Mouse (Mus musculus): Measurements from ENCODE around the gene Tmem150a.

DNA sequence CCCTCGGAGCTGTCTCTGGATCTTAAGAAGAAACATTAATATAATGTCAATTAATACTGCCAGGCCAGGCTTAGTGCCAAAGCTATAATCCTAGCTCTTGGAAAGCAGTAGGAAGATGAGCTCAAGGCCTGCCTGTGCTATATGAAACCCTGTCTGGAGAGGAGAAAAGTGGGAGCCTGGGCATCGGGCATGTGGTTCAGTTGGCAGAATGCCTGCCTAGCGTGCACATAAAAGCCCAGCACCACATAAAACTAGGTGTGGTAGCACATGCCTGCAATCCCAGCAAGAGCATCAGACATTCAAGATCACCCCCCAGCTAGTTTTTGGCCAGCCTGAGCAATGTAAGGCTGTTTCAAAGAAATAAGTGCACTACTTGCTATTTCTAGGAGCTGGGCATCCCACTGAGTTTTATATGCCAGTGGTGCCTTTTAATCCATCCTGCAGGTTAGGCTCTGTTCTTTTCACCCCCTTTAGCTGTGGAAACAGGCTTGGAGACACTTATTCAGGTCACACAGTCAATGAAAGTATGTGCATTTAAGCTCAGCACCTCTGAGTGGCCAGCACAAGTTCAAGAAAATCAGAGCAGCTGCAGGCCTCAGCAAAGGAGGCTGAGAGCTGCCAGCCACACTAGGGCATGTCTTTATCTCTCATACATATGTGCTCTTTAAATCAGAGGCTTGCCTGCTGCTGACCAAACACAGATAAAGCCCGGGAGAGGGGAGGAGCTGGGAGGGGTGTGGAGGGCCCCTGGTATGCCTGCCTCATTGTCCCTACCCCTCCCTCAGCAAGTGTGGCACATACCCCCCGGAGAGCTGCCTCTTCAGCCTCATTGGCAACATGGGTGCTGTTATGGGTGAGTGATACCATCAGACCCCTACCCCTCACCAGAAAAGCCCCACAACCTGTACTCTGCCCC is 2.2 kb downstream of the Tmem150a start:
- TF ChIP-seq CTCF (IDR thresholded peaks at IDR 0.05; ENCODE audit: low read depth, low read length) (no peak), POLR2A (IDR thresholded peaks at IDR 0.05; ENCODE audit: extremely low read depth, insufficient read depth, low read length) (no peak)
